25 mouse cellular contexts compared by ENCODE assay signal in genomic region chr11:117743454-117744030, GRCm38 (mm10). TPM values are rescaled to one million over a fixed set of nuclear protein-coding genes. Genes with fewer than 3 reads are reported as not detected.
DNase-seq lines count a peak whose midpoint lies in the region; ATAC-seq and TF ChIP-seq lines count a peak whose summit lies in the region.
"Had no signal": no experiment of that assay in that cellular context is flagged by ENCODE, and none has a peak within 500 bp of the region (broad histone marks: within the 10 kb centered on the region; RNA-seq: fewer than 3 reads in every experiment).

No protein-coding gene starts in this region.

- H3K4me1 ChIP-seq in embryonic facial prominence, embryonic 10.5 days, result peaks cover 12% of the 10 kb centered on the region
- H3K4me1 ChIP-seq in limb, embryonic 14.5 days (ENCODE audit: control insufficient read depth, insufficient read depth, low read length), result no peaks in the 10 kb centered on the region
- no peaks in the 10 kb centered on the region for H3K4me1 ChIP-seq in lung, postnatal 0 days (ENCODE audit: insufficient read depth, low read depth, low read length)
- H3K4me1 ChIP-seq: hindbrain, embryonic 13.5 days; lung, embryonic 15.5 days; midbrain, embryonic 15.5 days; neural tube, embryonic 15.5 days had no signal

- no peak for ATAC-seq in limb, embryonic 14.5 days (ENCODE audit: low FRiP score, low read depth)
- no peak for ATAC-seq in lung, postnatal 0 days
- ATAC-seq: forebrain, embryonic 14.5 days; inflammation-experienced regulatory T-cells, adult 6 months; midbrain, embryonic 15.5 days had no signal

- TF ChIP-seq POLR2A in limb, embryonic 14.5 days (IDR thresholded peaks at IDR 0.05; ENCODE audit: borderline replicate concordance, extremely low read depth, insufficient read depth, insufficient read length), result no peak

- H3K4me3 ChIP-seq in embryonic facial prominence, embryonic 10.5 days, result no peak overlapping the region
- H3K4me3 ChIP-seq in limb, embryonic 14.5 days (replicated peaks; ENCODE audit: low read length), result no peak overlapping the region
- H3K4me3 ChIP-seq in lung, postnatal 0 days (ENCODE audit: low read depth, low read length), result no peak overlapping the region
- H3K4me3 ChIP-seq: hindbrain, embryonic 13.5 days; limb, embryonic 13.5 days; lung, embryonic 15.5 days; midbrain, embryonic 15.5 days; neural tube, embryonic 15.5 days had no signal

- H3K27ac ChIP-seq in embryonic facial prominence, embryonic 10.5 days (replicated peaks), result peak overlapping the region; percentile 44; the same call in 1 of the 2 replicates
- H3K27ac ChIP-seq in limb, embryonic 14.5 days (replicated peaks; ENCODE audit: low read depth, low read length), result no peak overlapping the region
- no peak overlapping the region for H3K27ac ChIP-seq in lung, postnatal 0 days (ENCODE audit: low read length)
- H3K27ac ChIP-seq: hindbrain, embryonic 13.5 days; limb, embryonic 13.5 days; lung, embryonic 15.5 days; midbrain, embryonic 15.5 days; neural tube, embryonic 15.5 days had no signal

- peak; percentile 57 for DNase-seq in urinary bladder, postnatal 14 days (ENCODE audit: low spot score)
- DNase-seq in urinary bladder, postnatal 4 days (ENCODE audit: low spot score in 2 of 2), result no peak
- DNase-seq in embryonic facial prominence, embryonic 10.5 days (ENCODE audit: low spot score), result peak; percentile 40
- peak; percentile 8 for DNase-seq in limb, embryonic 14.5 days (ENCODE audit: low spot score)
- DNase-seq in lung, postnatal 0 days (ENCODE audit: low spot score), result no peak
- no peak for DNase-seq in ovary, postnatal 14 days (ENCODE audit: low spot score)
- DNase-seq in adrenal gland, postnatal 25 days, result no peak
- DNase-seq: adrenal gland, adult 8-10 months; cerebellum, adult 9-11 months; heart, postnatal 14 days; kidney, adult 2 months; kidney, postnatal 14 days; layer of hippocampus, adult 9-11 months; right cerebral cortex, postnatal 4 days; thymus, postnatal 14 days had no signal

- peaks cover 100% of the 10 kb centered on the region for H3K36me3 ChIP-seq in embryonic facial prominence, embryonic 10.5 days (replicated peaks)
- peaks cover 98% of the 10 kb centered on the region for H3K36me3 ChIP-seq in limb, embryonic 14.5 days (ENCODE audit: control insufficient read depth, insufficient read depth, low read length)
- peaks cover 65% of the 10 kb centered on the region for H3K36me3 ChIP-seq in lung, postnatal 0 days (ENCODE audit: insufficient read depth, low read length)

- 62% methylated on average over 4 of the region's 4 CpGs for WGBS in embryonic facial prominence, embryonic 10.5 days
- 16% methylated on average over 4 of the region's 4 CpGs for WGBS in limb, embryonic 14.5 days
- 71% methylated on average over 4 of the region's 4 CpGs for WGBS in lung, postnatal 0 days

- no peak overlapping the region for H3K9ac ChIP-seq in limb, embryonic 14.5 days (ENCODE audit: low read depth, low read length, severe bottlenecking)
- H3K9ac ChIP-seq in lung, postnatal 0 days (replicated peaks; ENCODE audit: low read depth), result no peak overlapping the region
- H3K9ac ChIP-seq: hindbrain, embryonic 13.5 days; limb, embryonic 13.5 days; lung, embryonic 15.5 days; midbrain, embryonic 15.5 days; neural tube, embryonic 15.5 days had no signal

- no peak overlapping the region for H3K4me2 ChIP-seq in limb, embryonic 14.5 days (replicated peaks; ENCODE audit: low read depth, low read length, severe bottlenecking)
- H3K4me2 ChIP-seq in lung, postnatal 0 days (replicated peaks; ENCODE audit: low read depth, low read length), result no peak overlapping the region
- H3K4me2 ChIP-seq: heart, embryonic 11.5 days; hindbrain, embryonic 13.5 days; limb, embryonic 13.5 days; lung, embryonic 15.5 days; midbrain, embryonic 15.5 days; neural tube, embryonic 15.5 days had no signal

- H3K27me3 ChIP-seq in embryonic facial prominence, embryonic 10.5 days (replicated peaks; ENCODE audit: low read depth, poor library complexity, severe bottlenecking), result no peaks in the 10 kb centered on the region
- no peaks in the 10 kb centered on the region for H3K27me3 ChIP-seq in limb, embryonic 14.5 days (ENCODE audit: control insufficient read depth, insufficient read depth, low read length)
- H3K27me3 ChIP-seq in lung, postnatal 0 days (replicated peaks; ENCODE audit: insufficient read depth, low read length), result no peaks in the 10 kb centered on the region
- H3K27me3 ChIP-seq: hindbrain, embryonic 13.5 days; limb, embryonic 13.5 days; lung, embryonic 15.5 days; midbrain, embryonic 15.5 days; neural tube, embryonic 15.5 days had no signal

- H3K9me3 ChIP-seq in embryonic facial prominence, embryonic 10.5 days, result no peaks in the 10 kb centered on the region
- no peaks in the 10 kb centered on the region for H3K9me3 ChIP-seq in limb, embryonic 14.5 days (ENCODE audit: control insufficient read depth, low read length)
- H3K9me3 ChIP-seq in lung, postnatal 0 days (ENCODE audit: low read length), result no peaks in the 10 kb centered on the region
- H3K9me3 ChIP-seq: hindbrain, embryonic 13.5 days; limb, embryonic 13.5 days; lung, embryonic 15.5 days; midbrain, embryonic 15.5 days; neural tube, embryonic 15.5 days had no signal

- no peak for TF ChIP-seq CTCF in lung, postnatal 0 days (IDR thresholded peaks at IDR 0.05)

- TF ChIP-seq EP300 in lung, postnatal 0 days (IDR thresholded peaks at IDR 0.05), result no peak

RNA-seq across cellular contexts. Expression of gene Tmc8, which starts 38.3 kb away (rescaled TPM):
- 1.2 and 1.4 TPM in 2 replicates for polyA plus RNA-seq in embryonic facial prominence, embryonic 10.5 days (2016; fragmentation: Nextera tagmentation; extraction: Ambion mirVana)
- polyA plus RNA-seq in limb, embryonic 14.5 days (2012; rRNA removed), result 3.1 and 4.6 TPM in 2 replicates
- polyA plus RNA-seq in limb, embryonic 14.5 days (2014; fragmentation: Nextera tagmentation; extraction: Ambion mirVana), result 1.1 and 1.2 TPM in 2 replicates
- polyA plus RNA-seq in lung, postnatal 0 days (2015; fragmentation: Nextera tagmentation; extraction: Ambion mirVana), result 5.5 and 6.5 TPM in 2 replicates
- 3.1 and 4.6 TPM in 2 replicates for total RNA-seq in adrenal gland, postnatal 25 days (2021)

RNA-seq across cellular contexts. Expression of gene Tmc6, which starts 38.5 kb away (rescaled TPM):
- polyA plus RNA-seq in embryonic facial prominence, embryonic 10.5 days (2016; fragmentation: Nextera tagmentation; extraction: Ambion mirVana), result 16.6 and 19.8 TPM in 2 replicates
- 28.2 and 31.1 TPM in 2 replicates for polyA plus RNA-seq in limb, embryonic 14.5 days (2012; rRNA removed)
- polyA plus RNA-seq in limb, embryonic 14.5 days (2014; fragmentation: Nextera tagmentation; extraction: Ambion mirVana), result 19.0 and 24.5 TPM in 2 replicates
- 26.2 and 34.8 TPM in 2 replicates for polyA plus RNA-seq in lung, postnatal 0 days (2015; fragmentation: Nextera tagmentation; extraction: Ambion mirVana)
- 31.9 and 43.5 TPM in 2 replicates for total RNA-seq in adrenal gland, postnatal 25 days (2021)

RNA-seq across cellular contexts. Expression of gene 6030468B19Rik, which starts 53.9 kb away (rescaled TPM):
- polyA plus RNA-seq in embryonic facial prominence, embryonic 10.5 days (2016; fragmentation: Nextera tagmentation; extraction: Ambion mirVana), result 0.69 and 1.4 TPM in 2 replicates
- polyA plus RNA-seq in limb, embryonic 14.5 days (2012; rRNA removed), result 0.11 and 0.41 TPM in 2 replicates
- polyA plus RNA-seq in limb, embryonic 14.5 days (2014; fragmentation: Nextera tagmentation; extraction: Ambion mirVana), result not detected in 2 replicates
- polyA plus RNA-seq in lung, postnatal 0 days (2015; fragmentation: Nextera tagmentation; extraction: Ambion mirVana), result not detected in 2 replicates
- not detected in 2 replicates for total RNA-seq in adrenal gland, postnatal 25 days (2021)
- total RNA-seq: adrenal gland, adult 8-10 months; gastrocnemius, postnatal 4 days; heart, postnatal 14 days had no signal
- polyA plus RNA-seq: forebrain, embryonic 14.5 days; hindbrain, embryonic 13.5 days; midbrain, embryonic 15.5 days; neural tube, embryonic 15.5 days; testis, adult 2 months had no signal

Comparison
In these comparisons a context has a peak if more than half of its experiments do, and no peak if none do; other contexts are left out.
1. DNase-seq: peak in urinary bladder, postnatal 14 days (single experiment), embryonic facial prominence, embryonic 10.5 days (single experiment) and limb, embryonic 14.5 days (single experiment); none in urinary bladder, postnatal 4 days (0 of 2), lung, postnatal 0 days (single experiment), ovary, postnatal 14 days (single experiment) and adrenal gland, postnatal 25 days (single experiment).